Mouse (Mus musculus): Measurements from ENCODE around the gene Gm8220. TPM values are rescaled to one million over a fixed set of nuclear protein-coding genes. Genes with fewer than 3 reads are reported as not detected.
"Not testable (repeated sequence)": the region's sequence is repeated elsewhere in the genome, so short reads cannot be mapped to it uniquely, and the experiment has no call there.

Gm8220 gene
- total RNA-seq (2022): not detected

DNA sequence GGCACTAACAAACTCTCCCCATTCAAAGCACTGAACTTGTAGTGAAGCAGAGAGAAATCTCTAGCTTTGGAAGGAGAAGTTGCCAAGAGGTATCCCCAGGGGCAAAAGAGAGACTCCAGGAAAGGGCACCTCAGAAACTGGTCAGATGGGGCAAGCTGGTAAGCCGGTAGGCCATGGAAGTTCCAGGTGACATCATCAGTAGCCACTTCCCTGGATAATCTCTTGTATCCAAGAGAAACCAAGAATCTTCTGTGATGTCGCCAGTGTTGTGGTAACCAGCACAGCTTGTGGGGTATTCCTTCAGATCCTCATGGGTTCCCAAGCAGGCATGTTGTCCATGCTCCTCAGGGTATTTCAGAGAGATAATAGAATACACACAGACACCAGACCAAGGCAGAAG lies at the start of gene Gm8220:
Gm8220 (plus strand) TSS at position 301 of the 400 bp plus-strand sequence.
- not testable (repeated sequence) for DNase-seq (ENCODE audit: low spot score in 2 of 2)

DNA sequence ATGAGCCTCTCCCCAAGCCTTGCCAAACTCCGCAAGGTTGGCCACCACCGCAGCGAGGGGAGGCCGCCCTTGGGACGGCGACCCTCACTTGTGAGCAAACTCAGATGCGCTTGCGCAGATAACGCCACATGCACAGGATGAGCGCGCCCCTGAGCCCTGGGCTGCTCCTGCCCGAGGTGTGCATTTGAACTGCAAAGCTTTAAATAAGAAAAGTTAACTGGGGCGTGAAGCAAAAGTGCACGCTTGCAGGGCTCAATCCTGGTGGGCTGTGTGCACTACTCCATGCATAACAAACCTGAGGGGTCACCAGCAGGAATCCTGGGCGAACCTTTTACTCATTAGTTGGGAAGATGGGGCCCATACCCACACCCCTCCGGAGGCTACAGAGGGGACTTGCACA lies 37.3 kb upstream of the Gm8220 start:
- no peak for DNase-seq (ENCODE audit: low spot score in 2 of 2)

DNA sequence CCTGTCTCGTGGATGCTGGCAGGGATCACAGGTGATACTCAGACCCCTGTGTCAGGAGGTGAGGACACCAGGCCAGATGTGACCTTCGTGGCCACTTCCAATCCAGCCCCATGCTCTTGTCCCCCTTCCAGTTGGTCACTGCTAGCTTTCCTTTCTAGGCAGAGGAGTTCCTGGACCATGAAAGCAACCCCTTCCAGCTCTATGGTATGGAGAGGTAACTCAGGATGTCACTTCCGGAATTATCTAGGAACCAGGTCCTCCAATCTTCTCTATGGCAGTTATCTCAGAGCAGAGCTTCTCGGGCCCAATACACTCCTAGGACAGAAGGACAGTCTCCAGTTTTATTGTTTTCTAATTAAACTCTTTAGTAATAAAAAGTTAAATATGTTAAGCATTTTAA lies 26.7 kb downstream of the Gm8220 start:
- not testable (repeated sequence) for DNase-seq (ENCODE audit: low spot score in 2 of 2)

DNA sequence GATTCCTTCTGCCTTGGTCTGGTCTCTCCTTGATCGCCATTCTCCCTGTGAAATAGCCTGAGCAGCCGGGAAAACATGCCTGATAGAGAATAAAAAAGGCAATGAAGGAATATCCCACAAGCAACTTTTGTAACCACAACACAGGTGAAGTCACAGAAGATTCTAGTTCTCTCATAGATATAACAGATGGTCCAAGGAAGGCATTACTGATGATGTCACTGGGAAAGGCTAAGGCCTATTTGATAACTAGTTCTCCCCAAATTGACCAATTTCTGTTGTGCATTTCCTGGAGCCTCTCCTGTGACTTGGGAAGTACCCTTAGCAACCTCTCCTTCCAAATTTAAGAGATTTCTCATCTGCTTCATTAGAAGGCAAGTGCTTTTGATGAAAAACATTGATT lies 53.1 kb downstream of the Gm8220 start, which contains the start of gene Gm5930:
Gm5930 (minus strand) TSS at position 101 of the 400 bp plus-strand sequence.
- not testable (repeated sequence) for DNase-seq (ENCODE audit: low spot score in 2 of 2)

Other genes starting within 250 kb of the Gm8220 start
- gene Ear2, start 182.9 kb upstream of the Gm8220 start, total RNA-seq (2022): 1 to 10 TPM in 2 of 4 experiments, not detected in 2; 1.3 to 1.8 TPM
- not detected for gene Gm3327, start 161.7 kb upstream of the Gm8220 start, total RNA-seq (2022)
- gene Gm8212, start 87.9 kb upstream of the Gm8220 start, total RNA-seq (2022): not detected
- not detected for gene 4930503E14Rik, start 72.3 kb upstream of the Gm8220 start, total RNA-seq (2022)
- not detected for gene Gm5930, start 53.0 kb downstream of the Gm8220 start, total RNA-seq (2022)
- gene Gm8229, start 79.8 kb downstream of the Gm8220 start, total RNA-seq (2022): not detected
- gene Gm3371, start 125.1 kb downstream of the Gm8220 start, total RNA-seq (2022): not detected
- not detected for gene Gm8232, start 148.1 kb downstream of the Gm8220 start, total RNA-seq (2022)
- gene BC061237, start 206.9 kb downstream of the Gm8220 start, total RNA-seq (2022): not detected
- not detected for gene Gm17093, start 232.7 kb downstream of the Gm8220 start, total RNA-seq (2022)

Measured in gastrocnemius, adult 8-10 months (tissue).